Mouse (Mus musculus): ENCODE results near the gene Srl. TPM values are rescaled to one million over a fixed set of nuclear protein-coding genes. Genes with fewer than 3 reads are reported as not detected.
"Not testable (repeated sequence)": the region's sequence is repeated elsewhere in the genome, so short reads cannot be mapped to it uniquely, and the experiment has no call there.

Gene Srl
- polyA plus RNA-seq, 1 experiment from 2014 or later: 33.2 TPM

- H3K27me3 ChIP-seq (replicated peaks); H3K36me3 ChIP-seq; H3K9me3 ChIP-seq; H3K4me3 ChIP-seq; H3K27ac ChIP-seq; H3K9ac ChIP-seq; H3K4me2 ChIP-seq (replicated peaks); H3K4me1 ChIP-seq; ATAC-seq (ENCODE audit: low FRiP score, low read depth): not testable (repeated sequence)
- 92% methylated on average over 12 of the region's 12 CpGs for WGBS
Observed at GRCm38 (mm10) chr16:4527373-4527772, 14.2 kb downstream of the Srl start.

GRCm38 (mm10) chr16:4523313-4524004 lies 18.2 kb downstream of the Srl start:
- Histone ChIP-seq H3K4me2 (replicated peaks) (no peak overlapping the region), H3K9ac (no peak overlapping the region), H3K27me3 (replicated peaks) (no peaks in the 10 kb centered on the region), H3K4me1 (0 out of 2 replicates have a peak, but pooled peaks cover 5% of the 10 kb centered on the region), H3K36me3 (no peaks in the 10 kb centered on the region), H3K27ac (no peak overlapping the region), H3K9me3 (no peaks in the 10 kb centered on the region), H3K4me3 (no peak overlapping the region)
- ATAC-seq (ENCODE audit: low FRiP score, low read depth): no peak
- 63% methylated on average over 7 of the region's 7 CpGs for WGBS

DNA sequence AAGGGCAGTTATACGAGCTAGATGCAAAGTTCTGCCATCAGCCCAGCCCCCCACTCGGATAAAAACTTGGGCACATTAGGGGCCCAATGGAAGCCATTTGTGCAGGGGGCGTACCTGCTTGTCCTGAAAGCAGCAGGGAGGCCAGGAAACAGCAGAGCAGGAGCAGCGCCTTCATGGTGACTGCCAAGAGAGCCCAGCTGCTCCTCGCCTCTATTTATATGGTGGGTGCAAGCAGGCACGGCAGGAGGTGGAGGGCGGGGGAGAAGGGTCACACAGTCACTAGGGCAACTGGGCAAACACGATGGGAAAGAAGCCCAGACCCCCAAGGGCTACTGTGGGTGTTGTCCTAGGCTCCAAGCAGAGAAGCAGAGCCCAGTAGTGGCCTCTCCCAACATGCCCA lies 18.7 kb downstream of the Srl start:
- H3K9me3 ChIP-seq: no peaks in the 10 kb centered on the region
- ATAC-seq (ENCODE audit: low FRiP score, low read depth): no peak
- H3K4me3 ChIP-seq: no peak overlapping the region
- H3K4me2 ChIP-seq (replicated peaks): no peak overlapping the region
- WGBS: 39% methylated on average over 8 of the region's 8 CpGs
- no peak overlapping the region for H3K9ac ChIP-seq
- H3K4me1 ChIP-seq: 0 out of 2 replicates have a peak, but pooled peaks cover 5% of the 10 kb centered on the region
- H3K27ac ChIP-seq: no peak overlapping the region
- no peaks in the 10 kb centered on the region for H3K36me3 ChIP-seq
- H3K27me3 ChIP-seq (replicated peaks): no peaks in the 10 kb centered on the region

GRCm38 (mm10) chr16:4521735-4522530 lies 19.7 kb downstream of the Srl start:
- no peaks in the 10 kb centered on the region for H3K36me3 ChIP-seq
- no peak overlapping the region for H3K4me3 ChIP-seq
- no peak for ATAC-seq (ENCODE audit: low FRiP score, low read depth)
- H3K9me3 ChIP-seq: no peaks in the 10 kb centered on the region
- no peaks in the 10 kb centered on the region for H3K27me3 ChIP-seq (replicated peaks)
- H3K9ac ChIP-seq: no peak overlapping the region
- no peak overlapping the region for H3K4me2 ChIP-seq (replicated peaks)
- WGBS: 66% methylated on average over 5 of the region's 5 CpGs
- H3K27ac ChIP-seq: no peak overlapping the region
- 0 out of 2 replicates have a peak, but pooled peaks cover 5% of the 10 kb centered on the region for H3K4me1 ChIP-seq

- H3K9me3 ChIP-seq: no peaks in the 10 kb centered on the region
- H3K4me2 ChIP-seq (replicated peaks): no peak overlapping the region
- no peak overlapping the region for H3K27ac ChIP-seq
- ATAC-seq (ENCODE audit: low FRiP score, low read depth): no peak
- 73% methylated on average over 4 of the region's 4 CpGs for WGBS
- H3K36me3 ChIP-seq: no peaks in the 10 kb centered on the region
- no peaks in the 10 kb centered on the region for H3K27me3 ChIP-seq (replicated peaks)
- 0 out of 2 replicates have a peak, but pooled peaks cover 5% of the 10 kb centered on the region for H3K4me1 ChIP-seq
- H3K4me3 ChIP-seq: no peak overlapping the region
- H3K9ac ChIP-seq: no peak overlapping the region
Observed at GRCm38 (mm10) chr16:4521074-4521667, 20.4 kb downstream of the Srl start.

DNA sequence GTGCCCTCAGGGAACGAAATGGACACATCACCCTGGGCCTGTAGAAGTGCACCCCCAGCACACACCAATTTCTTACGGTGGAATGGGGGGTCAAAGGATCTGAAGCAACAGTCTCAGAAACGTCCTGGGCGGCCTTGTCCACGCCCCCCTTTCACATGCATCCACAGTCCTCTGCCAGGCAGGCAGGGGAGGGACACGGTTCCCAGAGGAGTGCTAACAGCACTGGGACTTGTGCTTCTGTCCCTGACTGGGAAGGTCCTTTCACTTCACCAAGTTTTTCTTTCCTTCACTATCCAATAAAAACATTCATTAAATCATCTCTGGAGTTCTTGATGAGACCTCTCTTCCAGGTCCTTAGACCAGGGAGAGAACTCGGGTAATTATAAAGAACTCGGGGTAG lies 20.9 kb downstream of the Srl start:
- no peaks in the 10 kb centered on the region for H3K27me3 ChIP-seq (replicated peaks)
- no peak for ATAC-seq (ENCODE audit: low FRiP score, low read depth)
- no peak overlapping the region for H3K4me3 ChIP-seq
- H3K9me3 ChIP-seq: no peaks in the 10 kb centered on the region
- no peak overlapping the region for H3K4me2 ChIP-seq (replicated peaks)
- no peak overlapping the region for H3K9ac ChIP-seq
- H3K27ac ChIP-seq: no peak overlapping the region
- H3K4me1 ChIP-seq: 0 out of 2 replicates have a peak, but pooled peaks cover 5% of the 10 kb centered on the region
- WGBS: 64% methylated on average over 8 of the region's 8 CpGs
- no peaks in the 10 kb centered on the region for H3K36me3 ChIP-seq

DNA sequence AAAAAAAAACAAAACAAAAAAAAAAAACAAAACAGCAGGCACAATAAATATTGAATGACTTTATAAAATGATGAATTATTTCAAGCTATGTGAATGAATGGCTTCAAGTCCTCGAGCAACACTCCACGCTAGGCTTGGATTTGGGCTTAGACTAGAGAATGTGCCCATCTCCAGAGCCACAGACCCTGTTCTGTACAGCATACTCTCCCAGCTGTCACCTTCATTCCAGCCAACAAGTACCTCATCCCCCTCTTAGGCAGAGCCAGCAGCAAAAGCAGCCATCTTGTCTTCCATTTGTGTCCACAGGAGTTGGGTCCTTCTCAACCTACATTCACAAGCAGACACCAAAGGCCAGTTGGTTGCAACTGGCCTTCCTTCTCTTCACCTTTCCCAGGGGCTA lies 21.8 kb downstream of the Srl start:
- Histone ChIP-seq H3K4me3 (no peak overlapping the region), H3K36me3 (no peaks in the 10 kb centered on the region), H3K9me3 (no peaks in the 10 kb centered on the region), H3K27ac (no peak overlapping the region; the same call in 1 of the 2 replicates), H3K9ac (no peak overlapping the region), H3K27me3 (replicated peaks) (no peaks in the 10 kb centered on the region), H3K4me2 (replicated peaks) (no peak overlapping the region), H3K4me1 (peaks cover 5% of the 10 kb centered on the region; the same call in 1 of the 2 replicates)
- WGBS: 95% methylated on average over 2 of the region's 2 CpGs
- no peak for ATAC-seq (ENCODE audit: low FRiP score, low read depth)

DNA sequence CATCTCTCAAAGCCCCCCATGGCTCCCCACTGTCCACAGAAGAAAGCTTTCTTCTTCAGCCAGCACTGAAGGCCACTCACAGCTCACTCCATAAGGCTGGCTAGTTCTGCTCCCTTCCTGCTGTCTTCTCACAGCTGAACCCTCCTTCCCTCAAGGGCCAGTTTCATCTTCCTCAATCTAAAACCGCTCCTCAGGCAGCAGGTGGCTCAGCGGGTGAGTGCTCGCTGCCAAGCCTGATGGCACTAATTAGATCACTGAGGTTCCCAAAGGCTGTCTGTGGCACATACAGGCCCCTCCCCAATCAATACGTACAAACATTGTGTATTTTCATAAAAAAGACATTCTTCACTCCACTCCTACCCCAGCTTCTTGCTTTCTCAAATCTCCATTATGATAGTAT lies 22.5 kb downstream of the Srl start:
- ATAC-seq (ENCODE audit: low FRiP score, low read depth): no peak
- H3K9me3 ChIP-seq: no peaks in the 10 kb centered on the region
- H3K4me3 ChIP-seq: no peak overlapping the region
- no peak overlapping the region for H3K9ac ChIP-seq
- H3K27me3 ChIP-seq (replicated peaks): no peaks in the 10 kb centered on the region
- H3K36me3 ChIP-seq: no peaks in the 10 kb centered on the region
- H3K4me1 ChIP-seq: peaks cover 5% of the 10 kb centered on the region; the same call in 1 of the 2 replicates
- H3K27ac ChIP-seq: no peak overlapping the region
- WGBS: 75% methylated on average over 4 of the region's 4 CpGs
- H3K4me2 ChIP-seq (replicated peaks): no peak overlapping the region

GRCm38 (mm10) chr16:4517906-4518305 lies 23.7 kb downstream of the Srl start:
- Histone ChIP-seq H3K9ac (no peak overlapping the region), H3K27ac (no peak overlapping the region), H3K4me1 (peaks cover 3% of the 10 kb centered on the region; the same call in 1 of the 2 replicates), H3K9me3 (no peaks in the 10 kb centered on the region), H3K27me3 (replicated peaks) (no peaks in the 10 kb centered on the region), H3K4me2 (replicated peaks) (no peak overlapping the region), H3K36me3 (no peaks in the 10 kb centered on the region), H3K4me3 (no peak overlapping the region)
- no peak for ATAC-seq (ENCODE audit: low FRiP score, low read depth)
- 72% methylated on average over 2 of the region's 2 CpGs for WGBS

DNA sequence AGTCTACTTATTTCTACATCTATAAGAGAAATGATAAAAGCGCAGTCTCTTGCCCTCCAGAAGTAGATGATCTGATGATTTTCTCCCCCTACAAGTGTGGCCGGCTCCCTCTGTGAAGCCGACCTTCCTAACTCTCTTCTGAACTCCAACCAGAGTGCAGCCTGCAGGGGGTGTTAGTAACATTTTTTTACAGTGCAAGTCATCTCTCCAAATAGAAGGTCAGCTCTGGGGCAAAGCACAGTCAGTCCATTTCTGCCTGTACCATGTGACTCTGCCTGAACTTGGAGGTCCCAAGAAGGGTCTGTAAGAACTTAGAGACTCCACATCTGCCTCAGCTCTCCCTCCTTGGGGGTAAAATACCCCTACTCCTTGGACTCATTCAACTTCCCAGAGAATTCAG lies 27.2 kb downstream of the Srl start:
- Histone ChIP-seq H3K4me3 (no peak overlapping the region), H3K9ac (no peak overlapping the region), H3K27ac (no peak overlapping the region), H3K36me3 (no peaks in the 10 kb centered on the region), H3K9me3 (no peaks in the 10 kb centered on the region), H3K4me2 (replicated peaks) (no peak overlapping the region), H3K4me1 (no peaks in the 10 kb centered on the region; the same call in 1 of the 2 replicates), H3K27me3 (replicated peaks) (no peaks in the 10 kb centered on the region)
- 87% methylated on average over 3 of the region's 3 CpGs for WGBS
- ATAC-seq (ENCODE audit: low FRiP score, low read depth): no peak

- H3K27ac ChIP-seq: no peak overlapping the region
- WGBS: 82% methylated on average over 3 of the region's 3 CpGs
Observed at GRCm38 (mm10) chr16:4512661-4513438, 28.8 kb downstream of the Srl start.

GRCm38 (mm10) chr16:4511371-4511770 lies 30.2 kb downstream of the Srl start:
- no peaks in the 10 kb centered on the region for H3K9me3 ChIP-seq
- H3K27ac ChIP-seq: no peak overlapping the region
- ATAC-seq (ENCODE audit: low FRiP score, low read depth): no peak
- H3K4me3 ChIP-seq: no peak overlapping the region
- no peaks in the 10 kb centered on the region for H3K36me3 ChIP-seq
- no peaks in the 10 kb centered on the region for H3K27me3 ChIP-seq (replicated peaks)
- WGBS: 86% methylated on average over 2 of the region's 2 CpGs
- no peaks in the 10 kb centered on the region; the same call in 1 of the 2 replicates for H3K4me1 ChIP-seq
- no peak overlapping the region for H3K4me2 ChIP-seq (replicated peaks)
- no peak overlapping the region for H3K9ac ChIP-seq

More at GRCm38 (mm10) chr16:4512661-4513438, 28.8 kb downstream of the Srl start:
- Histone ChIP-seq H3K4me3 (no peak overlapping the region), H3K36me3 (no peaks in the 10 kb centered on the region), H3K4me1 (no peaks in the 10 kb centered on the region; the same call in 1 of the 2 replicates), H3K4me2 (replicated peaks) (no peak overlapping the region), H3K9me3 (no peaks in the 10 kb centered on the region), H3K9ac (no peak overlapping the region), H3K27me3 (replicated peaks) (no peaks in the 10 kb centered on the region)
- no peak for ATAC-seq (ENCODE audit: low FRiP score, low read depth)

Data from neural tube, embryonic 12.5 days (tissue).